Mouse (Mus musculus) hindlimb bud, embryonic 11.5 days (tissue): ENCODE results near the gene Map3k1.
"Not testable (repeated sequence)": the region's sequence is repeated elsewhere in the genome, so short reads cannot be mapped to it uniquely, and the experiment has no call there.

Experiments
- DNase-seq: peaks from one replicate; pipeline ENCODE4 v3.0.0-alpha.2; 2012; ENCODE audit warnings: low read depth, low spot score; ENCODE audit errors: extremely low spot score

The Map3k1 gene

GRCm38 (mm10) chr13:111745216-111745615 lies 63.6 kb downstream of the Map3k1 start:
- no peak for DNase-seq

DNA sequence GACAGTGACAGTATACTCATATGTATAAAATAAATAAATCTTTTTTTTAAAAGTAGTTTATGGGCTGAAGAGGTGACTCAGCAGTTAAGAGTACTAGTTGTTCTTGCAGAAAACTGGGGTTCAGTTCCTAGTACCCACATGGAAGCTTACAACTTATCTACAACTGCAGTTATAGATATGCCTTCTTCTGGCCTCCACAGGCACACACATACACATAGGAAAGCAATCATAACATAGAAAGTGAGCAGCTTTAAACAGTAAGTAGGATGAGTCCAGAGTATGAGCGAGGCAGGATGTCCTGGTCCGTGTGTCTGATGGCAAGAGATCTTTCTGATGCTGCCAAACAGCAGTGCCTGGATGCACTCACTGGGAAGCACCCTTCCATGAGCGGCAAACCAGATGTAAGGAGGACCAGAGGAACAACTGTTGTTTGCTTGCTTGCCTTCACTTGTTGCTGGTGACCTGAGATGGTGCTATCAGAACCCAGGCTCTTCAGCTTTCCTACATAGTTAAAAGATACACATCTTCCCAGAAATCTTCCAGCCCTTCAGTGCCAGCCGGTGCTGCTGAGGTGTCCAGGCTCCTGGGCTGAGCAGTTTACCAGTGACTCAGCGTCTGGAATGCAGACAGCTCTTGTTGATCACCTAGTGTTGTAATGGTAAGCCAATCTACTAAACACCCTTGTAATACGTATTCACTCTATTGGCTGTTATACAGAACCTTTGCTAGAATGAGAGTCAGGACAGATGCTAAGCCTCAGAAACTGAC lies 64.4 kb downstream of the Map3k1 start:
- no peak for DNase-seq

- peak; percentile 77 for DNase-seq
Observed at GRCm38 (mm10) chr13:111741991-111742615, 66.7 kb downstream of the Map3k1 start.

DNA sequence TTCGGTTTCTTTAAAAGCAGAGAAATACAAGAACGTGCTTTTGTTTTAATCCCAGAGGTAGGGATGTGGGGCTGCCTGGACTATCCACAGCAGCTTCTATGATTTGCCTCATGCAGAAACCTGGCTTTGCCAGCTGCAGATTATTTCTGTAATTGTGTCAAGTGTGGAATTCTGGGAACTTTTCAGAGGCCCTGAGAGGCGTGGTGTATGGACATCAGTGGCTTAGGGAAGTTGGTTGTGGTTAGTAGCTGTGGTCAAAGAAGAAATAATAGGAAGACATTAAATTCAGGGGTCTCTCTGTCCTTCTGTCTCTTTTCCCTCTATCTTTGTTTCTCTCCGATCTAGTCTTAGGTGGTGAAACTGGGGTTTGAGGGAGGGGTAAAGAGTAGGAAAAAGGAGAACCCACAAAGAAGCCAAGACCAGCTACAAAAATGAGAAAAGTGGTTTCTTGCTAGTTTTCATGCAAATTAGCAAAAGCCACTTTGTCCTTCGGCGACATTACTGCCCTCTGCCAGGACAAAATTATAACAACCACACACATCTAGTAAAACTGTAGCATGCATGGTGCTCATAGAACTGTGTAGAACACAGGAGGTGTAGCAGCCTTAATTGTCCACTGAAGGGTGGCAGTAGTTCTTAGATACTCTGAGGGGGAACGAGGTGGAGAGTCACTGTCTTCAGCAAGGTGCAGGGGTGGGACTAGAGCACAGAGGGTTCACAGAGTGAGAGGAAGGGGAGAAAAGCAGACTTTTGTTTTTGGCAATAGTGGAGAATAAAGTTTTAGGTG lies 67.4 kb downstream of the Map3k1 start:
- no peak for DNase-seq

DNA sequence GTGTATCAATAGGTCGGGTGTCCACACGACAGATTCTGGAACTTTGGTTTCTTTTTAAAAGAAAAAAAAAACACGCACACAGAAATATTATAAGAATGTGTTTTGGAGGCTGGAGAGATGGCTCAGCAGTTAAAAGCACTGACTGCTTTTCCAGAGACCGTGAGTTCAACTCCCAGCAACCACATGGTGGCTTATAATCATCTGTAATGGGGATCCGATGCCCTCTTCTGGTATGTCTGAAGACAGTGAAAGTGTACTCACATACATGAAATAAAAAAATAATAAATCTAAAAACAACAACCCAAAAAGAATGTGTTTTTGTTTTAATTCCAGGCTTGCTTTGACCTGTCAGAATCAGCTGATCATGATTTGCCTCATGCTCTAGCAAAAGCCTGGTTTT lies 81.9 kb downstream of the Map3k1 start:
- no peak for DNase-seq

- peak; percentile 96 for DNase-seq
Observed at GRCm38 (mm10) chr13:111725165-111726077, 83.4 kb downstream of the Map3k1 start.

GRCm38 (mm10) chr13:111724811-111725164 lies 84.0 kb downstream of the Map3k1 start:
- no peak for DNase-seq

GRCm38 (mm10) chr13:111719726-111720125 lies 89.1 kb downstream of the Map3k1 start:
- no peak for DNase-seq

DNA sequence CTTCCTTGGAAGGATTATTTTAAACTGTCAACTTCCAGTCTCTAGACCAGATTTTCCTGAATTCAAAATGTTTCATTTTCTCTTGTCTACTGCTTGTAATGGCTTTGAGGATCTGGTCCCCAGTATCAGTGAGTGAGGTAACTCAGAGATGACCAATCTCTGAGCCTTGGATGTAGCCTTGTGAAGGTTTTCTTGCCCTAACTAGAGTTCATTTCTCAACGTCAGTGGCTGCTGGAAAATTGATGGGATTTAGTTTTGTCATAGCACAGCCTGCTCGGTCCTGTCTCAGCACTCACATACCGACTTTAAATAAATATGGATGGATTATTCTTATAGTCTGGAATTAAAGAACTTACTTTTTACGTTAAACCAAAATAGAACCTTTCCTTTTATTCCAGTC lies 98.3 kb downstream of the Map3k1 start:
- no peak for DNase-seq

GRCm38 (mm10) chr13:111703952-111704351 lies 104.8 kb downstream of the Map3k1 start:
- DNase-seq = not testable (repeated sequence)

GRCm38 (mm10) chr13:111703396-111703795 lies 105.4 kb downstream of the Map3k1 start:
- DNase-seq = no peak
